Mouse (Mus musculus): ENCODE results near the gene Krt10. TPM values are rescaled to one million over a fixed set of nuclear protein-coding genes. Genes with fewer than 3 reads are reported as not detected.

Krt10 gene
- total and polyA plus RNA-seq, 3 experiments, result not detected

GRCm38 (mm10) chr11:99422159-99422558 lies 33.0 kb upstream of the Krt10 start, which contains the start of gene Krt12:
Krt12 (minus strand) TSS chr11:99422259.
- no peaks in the 10 kb centered on the region for H3K36me3 ChIP-seq (ENCODE audit: control insufficient read depth in 1 of 2, insufficient read depth in 2 of 2, low read length in 2 of 2)
- H3K9ac ChIP-seq (ENCODE audit: control insufficient read depth, low read depth, low read length, poor library complexity, severe bottlenecking), result no peak within 1 kb of the TSS
- no peak for TF ChIP-seq CHD1 (IDR thresholded peaks at IDR 0.05; ENCODE audit: low read depth, low read length)
- no peak for DNase-seq (ENCODE audit: low read depth, low spot score)
- H3K4me1 ChIP-seq (ENCODE audit: control insufficient read depth in 1 of 2, insufficient read depth in 2 of 2, low read length in 2 of 2), result no peaks in the 10 kb centered on the region
- no peaks in the 10 kb centered on the region; a peak in 1 of 4 replicates for H3K27me3 ChIP-seq (ENCODE audit: control insufficient read depth in 1 of 2, insufficient read depth in 2 of 2, low read length in 2 of 2)
- no peaks in the 10 kb centered on the region for H3K79me2 ChIP-seq (ENCODE audit: control insufficient read depth, insufficient read depth, low read length, poor library complexity)
- H3K4me3 ChIP-seq (ENCODE audit: control insufficient read depth in 1 of 2, insufficient read depth in 1 of 2, low read depth in 2 of 2, low read length in 2 of 2), result no peak within 1 kb of the TSS
- H3K9me3 ChIP-seq (replicated peaks; ENCODE audit: insufficient read depth, low read length), result no peaks in the 10 kb centered on the region
- H3K27ac ChIP-seq (ENCODE audit: control insufficient read depth, low read depth, low read length), result no peak within 1 kb of the TSS

DNA sequence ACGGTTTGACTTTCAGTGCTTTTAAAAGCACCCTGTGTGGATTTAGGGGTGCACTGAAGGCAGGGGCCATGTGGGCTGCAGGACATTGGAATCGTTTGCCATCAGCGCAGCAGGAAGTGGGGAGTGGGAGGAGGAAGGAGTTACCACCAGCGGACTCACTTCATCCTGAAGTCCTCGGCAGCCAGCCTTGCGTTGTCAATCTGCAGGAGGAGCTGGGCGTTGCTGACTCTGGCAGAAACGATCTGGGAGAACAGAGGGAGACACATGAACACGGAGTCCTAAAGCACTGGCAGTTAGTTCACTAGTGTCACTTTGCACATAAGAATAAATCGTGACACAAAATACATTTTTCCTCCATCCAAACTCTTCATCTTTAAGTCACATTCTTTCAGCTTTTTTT lies 31.4 kb upstream of the Krt10 start:
- TF ChIP-seq NRF1 (IDR thresholded peaks at IDR 0.05; ENCODE audit: insufficient read depth, low read depth, low read length, poor library complexity, severe bottlenecking), result no peak
- TF ChIP-seq RCOR1 (IDR thresholded peaks at IDR 0.05; ENCODE audit: low read depth, low read length), result no peak
- no peak for TF ChIP-seq POLR2AphosphoS5 (IDR thresholded peaks at IDR 0.05; ENCODE audit: borderline replicate concordance, low read depth, low read length)
- no peak for TF ChIP-seq ZNF384 (IDR thresholded peaks at IDR 0.05; ENCODE audit: low read depth, low read length)
- TF ChIP-seq JUND (IDR thresholded peaks at IDR 0.05; ENCODE audit: low read depth, low read length), result no peak
- no peak for TF ChIP-seq ETS1 (IDR thresholded peaks at IDR 0.05; ENCODE audit: low read depth, low read length)
- no peak for TF ChIP-seq USF1 (IDR thresholded peaks at IDR 0.05; ENCODE audit: low read depth, low read length)
- TF ChIP-seq SMC3 (IDR thresholded peaks at IDR 0.05; ENCODE audit: low read depth, low read length), result no peak
- no peak for TF ChIP-seq USF2 (IDR thresholded peaks at IDR 0.05; ENCODE audit: borderline replicate concordance in 1 of 2, insufficient read depth in 1 of 2, low read depth in 1 of 2, low read length in 2 of 2)
- no peak for TF ChIP-seq MAFK (IDR thresholded peaks at IDR 0.05; ENCODE audit: borderline replicate concordance, low read depth, low read length)
- no peak for TF ChIP-seq CHD1 (IDR thresholded peaks at IDR 0.05; ENCODE audit: low read depth, low read length)
- no peak for TF ChIP-seq CTCF (IDR thresholded peaks at IDR 0.05 in 2 of 3, conservative IDR thresholded peaks at IDR 0.05 in 1 of 3; ENCODE audit: control insufficient read depth in 1 of 3, insufficient read depth in 1 of 3, low read depth in 2 of 3, low read length in 3 of 3, poor library complexity in 1 of 3, severe bottlenecking in 1 of 3)
- TF ChIP-seq ZC3H11A (IDR thresholded peaks at IDR 0.05; ENCODE audit: low read depth, low read length), result no peak
- no peak for TF ChIP-seq MAZ (IDR thresholded peaks at IDR 0.05; ENCODE audit: low read depth, low read length)
- no peak for TF ChIP-seq CHD2 (IDR thresholded peaks at IDR 0.05; ENCODE audit: low read length)
- Histone ChIP-seq H3K36me3 (ENCODE audit: control insufficient read depth in 1 of 2, insufficient read depth in 2 of 2, low read length in 2 of 2) (no peaks in the 10 kb centered on the region), H3K4me3 (ENCODE audit: control insufficient read depth in 1 of 2, insufficient read depth in 1 of 2, low read depth in 2 of 2, low read length in 2 of 2) (no peak overlapping the region), H3K27me3 (ENCODE audit: control insufficient read depth in 1 of 2, insufficient read depth in 2 of 2, low read length in 2 of 2) (no peaks in the 10 kb centered on the region), H3K79me2 (ENCODE audit: control insufficient read depth, insufficient read depth, low read length, poor library complexity) (no peaks in the 10 kb centered on the region), H3K9me3 (replicated peaks; ENCODE audit: insufficient read depth, low read length) (no peaks in the 10 kb centered on the region), H3K27ac (ENCODE audit: control insufficient read depth, low read depth, low read length) (no peak overlapping the region), H3K9ac (ENCODE audit: control insufficient read depth, low read depth, low read length, poor library complexity, severe bottlenecking) (no peak overlapping the region), H3K4me1 (ENCODE audit: control insufficient read depth in 1 of 2, insufficient read depth in 2 of 2, low read length in 2 of 2) (no peaks in the 10 kb centered on the region)
- no peak for DNase-seq (ENCODE audit: low read depth, low spot score)

Data from MEL (cell line).